Mouse (Mus musculus): Measurements from ENCODE around the gene Spon1. TPM values are rescaled to one million over a fixed set of nuclear protein-coding genes. Genes with fewer than 3 reads are reported as not detected.

Spon1 gene
- polyA plus RNA-seq, 1 experiment from 2014 or later: 79.7 TPM

- no peak overlapping the region for H3K4me3 ChIP-seq (ENCODE audit: low read depth, low read length)
- no peak overlapping the region for H3K9ac ChIP-seq (ENCODE audit: low read depth, low read length)
- H3K4me1 ChIP-seq (ENCODE audit: control insufficient read depth, insufficient read depth, low read length): no peaks in the 10 kb centered on the region
- no peaks in the 10 kb centered on the region for H3K9me3 ChIP-seq (replicated peaks; ENCODE audit: control insufficient read depth, low read length)
- WGBS (ENCODE audit: insufficient replicate concordance): 83% methylated on average over 8 of the region's 8 CpGs
- no peak overlapping the region for H3K27ac ChIP-seq (ENCODE audit: low read depth, low read length)
- H3K27me3 ChIP-seq (ENCODE audit: control insufficient read depth, insufficient read depth, low read length): no peaks in the 10 kb centered on the region
- no peaks in the 10 kb centered on the region for H3K36me3 ChIP-seq (ENCODE audit: control insufficient read depth, insufficient read depth, low read length)
- no peak for ATAC-seq (replicated peaks; ENCODE audit: insufficient number of reproducible peaks, low FRiP score, low TSS enrichment)
- no peak overlapping the region for H3K4me2 ChIP-seq
Observed at GRCm38 (mm10) chr7:113839431-113839830, 73.6 kb downstream of the Spon1 start.

GRCm38 (mm10) chr7:113841521-113841920, 75.7 kb downstream of the Spon1 start:
- WGBS (ENCODE audit: insufficient replicate concordance): 82% methylated on average over 2 of the region's 2 CpGs
- H3K27me3 ChIP-seq (ENCODE audit: control insufficient read depth, insufficient read depth, low read length): no peaks in the 10 kb centered on the region

GRCm38 (mm10) chr7:113843150-113843549, 77.4 kb downstream of the Spon1 start:
- H3K4me1 ChIP-seq (ENCODE audit: control insufficient read depth, insufficient read depth, low read length): peaks cover 9% of the 10 kb centered on the region
- no peak overlapping the region for H3K4me3 ChIP-seq (ENCODE audit: low read depth, low read length)
- no peaks in the 10 kb centered on the region for H3K27me3 ChIP-seq (ENCODE audit: control insufficient read depth, insufficient read depth, low read length)
- H3K9me3 ChIP-seq (replicated peaks; ENCODE audit: control insufficient read depth, low read length): no peaks in the 10 kb centered on the region
- ATAC-seq (replicated peaks; ENCODE audit: insufficient number of reproducible peaks, low FRiP score, low TSS enrichment): no peak
- H3K9ac ChIP-seq (ENCODE audit: low read depth, low read length): no peak overlapping the region
- WGBS (ENCODE audit: insufficient replicate concordance): 96% methylated on average over 2 of the region's 2 CpGs
- no peak overlapping the region for H3K4me2 ChIP-seq
- no peaks in the 10 kb centered on the region for H3K36me3 ChIP-seq (ENCODE audit: control insufficient read depth, insufficient read depth, low read length)
- no peak overlapping the region for H3K27ac ChIP-seq (ENCODE audit: low read depth, low read length)

More at GRCm38 (mm10) chr7:113841521-113841920, 75.7 kb downstream of the Spon1 start:
- no peak for ATAC-seq (replicated peaks; ENCODE audit: insufficient number of reproducible peaks, low FRiP score, low TSS enrichment)
- Histone ChIP-seq H3K4me3 (ENCODE audit: low read depth, low read length) (no peak overlapping the region), H3K27ac (ENCODE audit: low read depth, low read length) (no peak overlapping the region), H3K36me3 (ENCODE audit: control insufficient read depth, insufficient read depth, low read length) (no peaks in the 10 kb centered on the region), H3K9ac (ENCODE audit: low read depth, low read length) (no peak overlapping the region), H3K4me2 (no peak overlapping the region), H3K4me1 (ENCODE audit: control insufficient read depth, insufficient read depth, low read length) (peaks cover 5% of the 10 kb centered on the region), H3K9me3 (replicated peaks; ENCODE audit: control insufficient read depth, low read length) (no peaks in the 10 kb centered on the region)

- no peak for ATAC-seq (replicated peaks; ENCODE audit: insufficient number of reproducible peaks, low FRiP score, low TSS enrichment)
- H3K4me2 ChIP-seq: no peak overlapping the region
- no peak overlapping the region for H3K9ac ChIP-seq (ENCODE audit: low read depth, low read length)
- WGBS (ENCODE audit: insufficient replicate concordance): 60% methylated on average over 5 of the region's 5 CpGs
- no peaks in the 10 kb centered on the region for H3K9me3 ChIP-seq (replicated peaks; ENCODE audit: control insufficient read depth, low read length)
- H3K4me1 ChIP-seq (ENCODE audit: control insufficient read depth, insufficient read depth, low read length): peaks cover 9% of the 10 kb centered on the region
- no peak overlapping the region for H3K27ac ChIP-seq (ENCODE audit: low read depth, low read length)
- no peak overlapping the region for H3K4me3 ChIP-seq (ENCODE audit: low read depth, low read length)
- H3K36me3 ChIP-seq (ENCODE audit: control insufficient read depth, insufficient read depth, low read length): no peaks in the 10 kb centered on the region
- H3K27me3 ChIP-seq (ENCODE audit: control insufficient read depth, insufficient read depth, low read length): no peaks in the 10 kb centered on the region
Observed at GRCm38 (mm10) chr7:113845191-113845590, 79.4 kb downstream of the Spon1 start.

GRCm38 (mm10) chr7:113846553-113846952, 80.8 kb downstream of the Spon1 start:
- Histone ChIP-seq H3K9me3 (replicated peaks; ENCODE audit: control insufficient read depth, low read length) (no peaks in the 10 kb centered on the region), H3K27me3 (ENCODE audit: control insufficient read depth, insufficient read depth, low read length) (no peaks in the 10 kb centered on the region), H3K27ac (ENCODE audit: low read depth, low read length) (no peak overlapping the region), H3K4me1 (ENCODE audit: control insufficient read depth, insufficient read depth, low read length) (peaks cover 9% of the 10 kb centered on the region), H3K4me3 (ENCODE audit: low read depth, low read length) (no peak overlapping the region), H3K36me3 (ENCODE audit: control insufficient read depth, insufficient read depth, low read length) (no peaks in the 10 kb centered on the region), H3K9ac (ENCODE audit: low read depth, low read length) (no peak overlapping the region), H3K4me2 (no peak overlapping the region)
- whole genome bisulfite sequencing (ENCODE audit: insufficient replicate concordance): 54% methylated on average over 3 of the region's 3 CpGs
- no peak for ATAC-seq (replicated peaks; ENCODE audit: insufficient number of reproducible peaks, low FRiP score, low TSS enrichment)

GRCm38 (mm10) chr7:113847041-113847819, 81.4 kb downstream of the Spon1 start:
- no peak for ATAC-seq (replicated peaks; ENCODE audit: insufficient number of reproducible peaks, low FRiP score, low TSS enrichment)
- Histone ChIP-seq H3K4me2 (no peak overlapping the region), H3K27ac (ENCODE audit: low read depth, low read length) (no peak overlapping the region), H3K36me3 (ENCODE audit: control insufficient read depth, insufficient read depth, low read length) (no peaks in the 10 kb centered on the region), H3K9ac (ENCODE audit: low read depth, low read length) (no peak overlapping the region), H3K9me3 (replicated peaks; ENCODE audit: control insufficient read depth, low read length) (no peaks in the 10 kb centered on the region), H3K27me3 (ENCODE audit: control insufficient read depth, insufficient read depth, low read length) (no peaks in the 10 kb centered on the region), H3K4me3 (ENCODE audit: low read depth, low read length) (no peak overlapping the region), H3K4me1 (ENCODE audit: control insufficient read depth, insufficient read depth, low read length) (peaks cover 9% of the 10 kb centered on the region)
- WGBS (ENCODE audit: insufficient replicate concordance): 64% methylated on average over 7 of the region's 7 CpGs

- H3K4me2 ChIP-seq: no peak overlapping the region
- no peaks in the 10 kb centered on the region for H3K9me3 ChIP-seq (replicated peaks; ENCODE audit: control insufficient read depth, low read length)
- no peak overlapping the region for H3K9ac ChIP-seq (ENCODE audit: low read depth, low read length)
- no peak overlapping the region for H3K4me3 ChIP-seq (ENCODE audit: low read depth, low read length)
- no peaks in the 10 kb centered on the region for H3K27me3 ChIP-seq (ENCODE audit: control insufficient read depth, insufficient read depth, low read length)
- peaks cover 9% of the 10 kb centered on the region for H3K4me1 ChIP-seq (ENCODE audit: control insufficient read depth, insufficient read depth, low read length)
- no peaks in the 10 kb centered on the region for H3K36me3 ChIP-seq (ENCODE audit: control insufficient read depth, insufficient read depth, low read length)
- no peak overlapping the region for H3K27ac ChIP-seq (ENCODE audit: low read depth, low read length)
- ATAC-seq (replicated peaks; ENCODE audit: insufficient number of reproducible peaks, low FRiP score, low TSS enrichment): no peak
- WGBS (ENCODE audit: insufficient replicate concordance): 75% methylated on average over 4 of the region's 4 CpGs
Observed at GRCm38 (mm10) chr7:113850389-113850788, 84.6 kb downstream of the Spon1 start.

- no peaks in the 10 kb centered on the region for H3K36me3 ChIP-seq (ENCODE audit: control insufficient read depth, insufficient read depth, low read length)
- H3K4me2 ChIP-seq: no peak overlapping the region
- 70% methylated on average over 4 of the region's 4 CpGs for WGBS (ENCODE audit: insufficient replicate concordance)
- H3K4me1 ChIP-seq (ENCODE audit: control insufficient read depth, insufficient read depth, low read length): no peaks in the 10 kb centered on the region
- no peak overlapping the region for H3K9ac ChIP-seq (ENCODE audit: low read depth, low read length)
- no peaks in the 10 kb centered on the region for H3K9me3 ChIP-seq (replicated peaks; ENCODE audit: control insufficient read depth, low read length)
- no peak overlapping the region for H3K4me3 ChIP-seq (ENCODE audit: low read depth, low read length)
- no peaks in the 10 kb centered on the region for H3K27me3 ChIP-seq (ENCODE audit: control insufficient read depth, insufficient read depth, low read length)
- ATAC-seq (replicated peaks; ENCODE audit: insufficient number of reproducible peaks, low FRiP score, low TSS enrichment): no peak
- no peak overlapping the region for H3K27ac ChIP-seq (ENCODE audit: low read depth, low read length)
Observed at GRCm38 (mm10) chr7:113855396-113855795, 89.6 kb downstream of the Spon1 start.

- 51% methylated on average over 3 of the region's 3 CpGs for WGBS (ENCODE audit: insufficient replicate concordance)
- no peak overlapping the region for H3K27ac ChIP-seq (ENCODE audit: low read depth, low read length)
- no peaks in the 10 kb centered on the region for H3K27me3 ChIP-seq (ENCODE audit: control insufficient read depth, insufficient read depth, low read length)
- no peaks in the 10 kb centered on the region for H3K36me3 ChIP-seq (ENCODE audit: control insufficient read depth, insufficient read depth, low read length)
- no peak overlapping the region for H3K4me3 ChIP-seq (ENCODE audit: low read depth, low read length)
- no peak overlapping the region for H3K4me2 ChIP-seq
- no peaks in the 10 kb centered on the region for H3K9me3 ChIP-seq (replicated peaks; ENCODE audit: control insufficient read depth, low read length)
- no peak overlapping the region for H3K9ac ChIP-seq (ENCODE audit: low read depth, low read length)
- H3K4me1 ChIP-seq (ENCODE audit: control insufficient read depth, insufficient read depth, low read length): no peaks in the 10 kb centered on the region
- no peak for ATAC-seq (replicated peaks; ENCODE audit: insufficient number of reproducible peaks, low FRiP score, low TSS enrichment)
Observed at GRCm38 (mm10) chr7:113856067-113856466, 90.3 kb downstream of the Spon1 start.
